Mouse (Mus musculus) cerebellum, adult (tissue): Measurements from ENCODE around the gene Ksr1.
"Not testable (repeated sequence)": the region's sequence is repeated elsewhere in the genome, so short reads cannot be mapped to it uniquely, and the experiment has no call there.

ENCODE experiments used
- ATAC-seq: cut with Nextera tagmentation; 2 replicates; pipeline ENCODE4 v1.9.2; 2017; ENCODE audit warnings: mild to moderate bottlenecking, moderate library complexity, mixed read lengths; ENCODE audit not compliant: insufficient number of reproducible peaks, low FRiP score, low TSS enrichment

Ksr1 gene

DNA sequence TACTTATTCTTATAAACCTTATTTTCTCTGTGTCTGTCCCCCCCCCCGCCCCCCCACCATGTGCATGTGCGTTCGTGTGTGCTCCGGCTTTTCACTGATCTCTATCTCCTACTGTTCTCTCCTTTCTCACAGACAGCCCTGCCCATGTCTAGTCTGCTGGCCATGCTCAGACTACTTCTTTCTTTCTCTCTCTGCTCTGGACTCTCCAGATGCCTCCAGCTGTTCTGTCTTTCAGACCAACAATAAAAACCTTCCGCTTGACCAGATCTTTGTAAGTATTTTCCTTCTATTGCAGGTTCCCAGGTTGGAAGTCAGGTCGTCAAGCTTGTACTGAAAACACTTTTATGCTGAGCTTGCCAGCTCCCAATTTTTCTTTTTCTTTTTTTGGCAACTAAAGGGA lies 147.1 kb downstream of the Ksr1 start:
- ATAC-seq, result no peak

DNA sequence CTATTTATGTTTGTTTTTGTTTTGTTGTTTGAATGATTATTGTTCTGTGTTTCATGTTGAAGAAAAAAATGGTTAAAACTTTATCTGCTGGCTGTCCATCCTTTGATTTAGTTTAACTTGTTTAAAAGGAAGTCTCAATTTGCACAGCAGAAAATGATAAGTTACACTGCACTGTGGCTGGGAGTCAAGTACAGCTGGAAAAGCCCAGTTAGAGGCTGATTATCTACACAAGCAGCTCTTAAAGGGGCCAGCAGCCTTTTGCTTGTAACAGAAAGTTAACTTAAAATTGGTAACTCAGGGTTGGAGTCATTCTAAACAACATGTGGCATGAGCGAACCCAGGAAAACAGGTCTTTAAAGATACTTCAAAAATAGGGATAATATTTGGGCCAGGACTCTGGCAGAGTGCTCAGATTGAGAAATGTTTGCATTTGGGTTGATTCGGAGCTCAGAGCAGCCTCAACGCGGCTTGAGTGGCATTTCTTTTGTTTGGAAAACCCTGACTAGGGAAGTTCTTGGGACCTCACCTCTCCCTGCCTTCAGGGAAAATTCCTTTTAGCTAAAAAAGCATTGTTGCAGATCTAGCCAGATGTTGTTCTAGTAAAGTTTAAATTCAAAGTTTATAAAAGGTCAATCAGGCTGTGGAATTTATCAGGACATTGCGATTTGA lies 155.2 kb downstream of the Ksr1 start:
- not testable (repeated sequence) for ATAC-seq

DNA sequence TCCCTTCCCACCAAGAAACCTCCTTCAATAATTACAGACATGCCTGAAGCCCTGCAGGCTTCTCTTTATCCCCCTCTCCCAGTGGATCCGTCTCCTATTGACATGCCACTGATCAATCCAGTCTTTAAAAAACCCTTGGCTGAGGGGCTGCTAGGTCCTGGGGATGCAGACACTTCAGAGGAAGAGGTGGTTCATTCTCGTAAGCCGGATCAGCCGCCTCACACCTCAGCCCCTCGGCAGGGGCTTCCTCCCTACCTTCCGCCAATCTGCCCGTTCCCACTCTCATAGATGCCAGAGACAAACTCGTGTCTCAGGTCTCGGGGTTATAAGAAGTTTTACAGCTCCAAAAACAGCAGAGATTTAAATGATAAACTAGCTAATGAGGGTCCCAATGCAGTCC lies 156.1 kb downstream of the Ksr1 start:
- no peak for ATAC-seq

GRCm38 (mm10) chr11:78989206-78989605 lies 157.0 kb downstream of the Ksr1 start:
- ATAC-seq, result not testable (repeated sequence)

- ATAC-seq, result no peak
Observed at GRCm38 (mm10) chr11:78986311-78987002, 159.8 kb downstream of the Ksr1 start.

DNA sequence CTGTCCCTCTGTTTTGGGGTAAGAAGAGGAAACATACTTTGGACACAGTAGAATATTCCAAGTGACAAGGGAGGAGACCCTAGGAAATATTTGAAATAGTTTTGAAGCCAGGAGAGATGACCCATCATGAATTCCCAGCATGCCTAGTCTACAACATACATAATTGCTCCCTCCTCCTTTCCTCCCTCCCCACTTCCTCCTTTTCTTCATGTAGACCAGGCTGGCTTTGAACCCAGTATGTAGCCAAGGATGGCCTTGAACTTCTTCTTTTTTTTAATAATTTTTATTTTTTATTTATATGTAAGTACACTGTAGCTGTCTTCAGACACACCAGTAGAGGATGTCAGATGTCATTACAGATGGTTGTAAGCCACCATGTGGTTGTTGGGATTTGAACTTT lies 160.7 kb downstream of the Ksr1 start:
- ATAC-seq, result no peak

DNA sequence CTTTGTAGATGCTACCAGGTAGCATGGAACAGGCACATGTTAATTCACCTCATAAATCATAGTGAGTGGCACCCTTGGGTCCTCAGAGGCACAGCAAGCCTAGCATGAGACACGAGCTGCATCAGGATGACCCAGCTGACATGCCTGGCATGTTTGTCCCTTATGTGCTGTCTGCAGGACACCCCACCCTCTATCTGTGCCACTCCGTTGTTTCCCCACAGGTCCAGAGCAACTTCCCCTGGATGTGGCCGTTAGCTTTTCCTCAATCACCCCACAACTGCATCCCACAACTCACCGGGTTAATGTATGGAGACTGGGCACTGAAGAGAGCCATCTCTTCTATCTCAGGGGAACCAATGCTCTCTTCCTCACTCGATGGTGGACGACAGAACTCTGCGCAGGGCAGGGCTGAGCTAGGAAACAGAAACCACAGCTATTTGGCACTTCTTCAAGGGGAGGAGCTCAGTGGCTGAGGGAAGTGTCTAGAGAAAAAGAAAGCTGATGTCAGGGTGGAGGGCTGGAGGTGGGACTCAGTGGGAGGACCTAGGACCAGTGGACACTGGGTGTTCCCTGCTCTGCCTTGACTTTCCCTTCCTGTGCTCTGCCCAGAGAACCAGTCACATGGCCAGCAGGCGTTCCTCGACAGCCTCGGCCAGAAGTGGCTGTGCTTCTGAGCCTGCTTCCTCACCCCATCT lies 161.6 kb downstream of the Ksr1 start, which contains the start of gene Lgals9:
Lgals9 (minus strand) TSS at position 464 of the 695 bp plus-strand sequence.
- ATAC-seq, result no peak

- ATAC-seq, result no peak
Observed at GRCm38 (mm10) chr11:78983539-78983938, 162.7 kb downstream of the Ksr1 start.

GRCm38 (mm10) chr11:78982513-78983291 lies 163.5 kb downstream of the Ksr1 start:
- no peak for ATAC-seq

DNA sequence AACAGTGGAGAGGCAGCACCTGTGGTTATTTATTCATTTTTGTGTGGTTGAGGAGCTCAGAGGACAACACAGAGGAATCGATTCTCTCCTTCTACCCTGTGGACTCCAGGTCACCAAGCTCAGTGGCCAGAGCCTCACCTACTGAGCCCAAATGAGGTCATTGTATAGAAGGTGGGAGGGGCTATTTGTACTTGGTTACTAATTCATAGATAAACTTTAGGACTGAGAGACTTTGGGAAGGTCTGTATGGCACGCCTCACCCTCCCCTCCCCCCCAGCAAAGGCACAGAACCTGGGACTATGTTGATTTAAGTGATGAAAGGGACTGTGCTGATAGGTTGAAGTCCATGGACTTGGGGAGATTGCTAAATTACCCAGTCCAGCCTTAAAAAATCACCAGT lies 164.2 kb downstream of the Ksr1 start:
- no peak for ATAC-seq

DNA sequence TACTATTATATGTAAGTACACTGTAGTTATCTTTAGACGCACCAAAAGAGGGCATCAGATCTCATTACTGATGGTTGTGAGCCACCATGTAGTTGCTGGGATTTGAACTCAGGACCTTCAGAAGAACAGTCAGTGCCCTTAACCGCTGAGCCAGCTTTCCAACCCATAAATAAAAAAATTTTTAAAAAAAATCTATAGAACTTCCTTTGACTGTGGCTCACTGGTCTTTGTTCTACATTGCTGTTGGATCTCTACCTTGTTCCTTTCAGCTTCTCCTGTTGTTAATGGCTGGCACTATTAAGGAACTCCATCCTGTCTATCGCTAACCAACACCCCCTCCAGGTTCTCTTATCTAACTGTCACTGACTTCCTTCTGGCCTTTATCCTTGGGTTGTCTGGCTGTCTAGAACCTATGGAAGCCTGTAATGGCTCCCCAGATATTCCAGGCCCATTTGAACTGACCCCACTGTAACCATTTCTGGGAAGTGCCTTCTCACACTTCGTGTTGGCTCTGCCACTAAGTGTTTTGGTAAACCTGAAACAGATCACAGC lies 166.0 kb downstream of the Ksr1 start:
- ATAC-seq, result no peak

GRCm38 (mm10) chr11:78978176-78979019 lies 167.8 kb downstream of the Ksr1 start:
- ATAC-seq, result no peak

- ATAC-seq, result no peak
Observed at GRCm38 (mm10) chr11:78976731-78977510, 169.3 kb downstream of the Ksr1 start.

DNA sequence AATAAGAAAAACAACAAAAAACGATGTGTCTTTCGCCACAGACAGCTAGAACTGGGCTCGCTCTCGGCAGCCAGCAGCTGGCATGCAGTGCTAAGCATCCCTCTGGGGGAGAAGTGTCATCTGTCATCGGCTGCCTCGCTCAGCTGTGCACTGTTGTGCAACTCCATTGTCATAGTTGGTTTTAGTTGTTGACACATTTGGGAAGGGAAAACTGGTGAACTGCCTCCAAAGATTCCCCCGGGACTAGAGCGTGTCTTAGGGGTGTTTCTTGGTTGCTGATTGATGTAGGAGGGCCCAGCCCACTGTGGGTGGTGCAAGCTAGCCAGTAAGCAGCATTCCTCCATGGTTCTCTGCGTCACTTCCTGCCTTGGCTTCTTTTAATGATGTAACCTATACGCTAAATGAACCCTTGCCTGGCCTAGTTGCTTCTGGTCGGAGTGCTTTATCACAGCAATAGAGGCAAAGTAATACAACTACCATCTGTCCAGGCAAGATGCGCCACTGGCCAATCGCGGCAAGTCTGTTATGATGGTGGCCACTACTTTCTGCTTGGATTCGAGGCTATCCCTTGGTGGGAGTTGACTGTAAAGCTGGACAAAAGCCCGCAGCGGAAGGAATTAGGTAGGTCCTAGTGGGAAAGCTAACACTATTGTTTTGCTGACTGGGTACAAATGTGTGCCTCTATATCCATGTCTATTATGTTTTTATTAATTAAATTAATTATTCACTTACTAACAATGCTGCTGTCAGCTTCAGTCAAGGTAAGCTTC lies 172.6 kb downstream of the Ksr1 start:
- no peak for ATAC-seq

DNA sequence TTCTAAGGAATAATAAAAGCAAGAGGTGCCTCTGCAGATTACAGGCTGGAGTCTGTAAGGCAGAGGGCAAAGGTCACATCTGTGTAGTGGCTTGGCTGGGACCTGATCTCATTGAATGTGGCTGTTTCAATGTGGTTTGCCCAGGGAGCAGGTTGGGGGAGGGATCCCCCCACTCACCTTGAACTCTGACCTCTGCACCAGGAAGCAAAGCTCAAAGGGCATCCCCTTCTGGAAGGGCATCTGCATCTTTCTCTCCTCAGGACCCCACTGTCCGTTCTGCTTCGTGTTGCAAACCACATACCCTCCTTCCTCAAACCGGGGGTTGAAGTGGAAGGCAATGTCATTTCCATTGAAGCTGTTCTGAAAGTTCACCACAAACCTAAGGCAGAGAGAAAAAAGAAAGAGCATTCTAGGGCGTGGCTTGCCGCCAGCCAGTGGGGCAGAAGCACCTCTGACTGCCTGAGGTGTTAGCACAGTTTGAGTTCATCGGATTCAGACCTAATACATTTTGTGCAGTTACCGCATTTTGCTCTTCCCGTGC lies 173.3 kb downstream of the Ksr1 start:
- no peak for ATAC-seq

DNA sequence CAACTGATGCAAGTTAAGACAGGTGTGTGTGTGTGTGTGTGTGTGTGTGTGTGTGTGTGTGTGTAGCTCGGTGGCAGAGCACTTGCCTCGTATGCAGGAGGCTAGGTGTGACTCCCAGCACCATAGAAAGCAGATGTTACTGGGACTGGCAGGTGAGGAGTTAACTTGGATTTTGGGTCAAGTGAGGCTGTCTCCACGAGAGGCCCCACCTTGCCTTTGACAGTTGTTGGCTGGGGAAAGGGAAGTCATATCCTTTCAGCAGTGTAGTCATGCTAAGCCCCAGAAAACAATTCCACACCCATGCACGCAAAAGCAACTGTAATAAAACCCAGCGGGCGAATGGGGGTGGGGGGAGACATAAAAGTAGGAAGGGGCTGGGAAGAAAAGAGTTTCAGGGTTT lies 173.9 kb downstream of the Ksr1 start:
- ATAC-seq, result no peak

DNA sequence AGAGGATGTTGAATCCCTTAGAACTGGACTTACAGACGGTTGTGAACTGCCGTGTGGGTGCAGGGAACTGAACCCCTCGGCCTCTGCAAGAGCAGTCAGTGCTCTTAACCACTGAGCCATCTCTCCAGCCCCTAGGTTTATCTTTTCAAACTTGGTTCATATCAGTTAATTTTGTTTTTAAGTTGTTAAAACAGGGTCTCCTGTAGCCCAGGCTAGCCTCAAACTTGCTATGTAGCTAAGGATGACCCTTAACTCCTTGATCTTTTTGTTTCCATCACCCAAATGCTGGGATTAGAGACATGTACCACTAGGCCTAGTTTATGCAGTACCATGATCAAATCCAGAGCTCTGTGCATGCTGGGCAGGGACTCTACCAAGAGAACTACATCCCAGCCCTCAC lies 174.5 kb downstream of the Ksr1 start:
- ATAC-seq, result no peak

DNA sequence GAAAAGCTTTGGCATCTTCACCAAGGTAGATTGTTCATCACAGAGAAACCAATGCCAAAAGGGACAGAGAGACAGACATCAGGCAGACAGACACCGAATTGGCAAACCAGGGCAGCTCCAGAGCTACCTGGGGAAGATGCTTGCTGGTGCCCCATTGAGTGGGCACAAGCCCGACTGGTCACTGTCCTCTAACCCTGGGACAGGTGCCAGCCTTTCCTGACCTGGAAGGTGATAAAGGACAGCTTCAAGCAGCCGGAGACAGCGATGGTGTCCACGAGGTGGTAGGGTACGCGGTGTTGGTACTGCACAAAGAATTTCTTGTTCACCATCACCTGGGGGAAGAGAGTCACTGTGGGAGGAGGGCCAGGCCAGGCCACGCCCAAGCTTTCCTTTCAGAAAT lies 175.1 kb downstream of the Ksr1 start:
- no peak for ATAC-seq
